Mouse (Mus musculus) lung, embryonic 16.5 days (tissue): ENCODE data around the gene Tnrc6a. TPM values are rescaled to one million over a fixed set of nuclear protein-coding genes. Genes with fewer than 3 reads are reported as not detected.

Experiments
- ATAC-seq: fragments of 200-750 bp; cut with Nextera tagmentation; 2 replicates; pipeline ENCODE4 v1.8.0; 2017; ENCODE audit warnings: low read depth, mild to moderate bottlenecking, moderate library complexity
- H3K27ac ChIP-seq: fragments of 300-500 bp; sonication (generic); 2 replicates; pipeline ENCODE4 v1.5.1; 2014; ENCODE audit warnings: mild to moderate bottlenecking, control low read depth, low read length
- H3K27me3 ChIP-seq: fragments of 300-500 bp; sonication (generic); 2 replicates; pipeline ENCODE4 v1.6.1; 2014; ENCODE audit warnings: low read depth, low read length, mixed read lengths; ENCODE audit not compliant: control insufficient read depth, insufficient read depth
- H3K36me3 ChIP-seq: fragments of 300-500 bp; sonication (generic); 2 replicates; pipeline ENCODE4 v1.6.1; 2014; ENCODE audit warnings: low read length; ENCODE audit not compliant: control insufficient read depth, insufficient read depth
- H3K4me1 ChIP-seq: fragments of 300-500 bp; sonication (generic); replicated peaks from 2 replicates; pipeline ENCODE4 v1.6.1; 2014; ENCODE audit warnings: low read length, mixed read lengths; ENCODE audit not compliant: control insufficient read depth, insufficient read depth
- H3K4me2 ChIP-seq: fragments of 300-500 bp; sonication (generic); 2 replicates; pipeline ENCODE4 v1.6.1; 2014; ENCODE audit warnings: low read depth, low read length, control low read depth
- H3K4me3 ChIP-seq: fragments of 300-500 bp; sonication (generic); 2 replicates; pipeline ENCODE4 v1.5.1; 2014; ENCODE audit warnings: mild to moderate bottlenecking, low read length, control low read depth
- H3K9ac ChIP-seq: fragments of 300-500 bp; sonication (generic); 2 replicates; pipeline ENCODE4 v1.6.1; 2014; ENCODE audit warnings: low read length, control low read depth
- H3K9me3 ChIP-seq: fragments of 300-500 bp; sonication (generic); 2 replicates; pipeline ENCODE4 v1.6.1; 2016; ENCODE audit warnings: low read length; ENCODE audit not compliant: control insufficient read depth
- WGBS: fragments of 180-500 bp; shearing (Covaris S2); extraction: QIAGEN DNeasy Blood & Tissue Kit; methylation state at CpG from one replicate; pipeline ENCODE4 v1.1.7; 2014; 5-methylcytosine and 5-hydroxymethylcytosine counted together
- polyA plus RNA-seq: library from polyadenylated mRNA; unstranded; fragments of >200 nt; fragmentation: Nextera tagmentation; extraction: Ambion mirVana; gene quantifications from 2 replicates; pipeline ENCODE4 v1.2.1, GENCODE M21; 2015

Tnrc6a gene
- polyA plus RNA-seq, 1 experiment from 2014 or later: 41.9 TPM

DNA sequence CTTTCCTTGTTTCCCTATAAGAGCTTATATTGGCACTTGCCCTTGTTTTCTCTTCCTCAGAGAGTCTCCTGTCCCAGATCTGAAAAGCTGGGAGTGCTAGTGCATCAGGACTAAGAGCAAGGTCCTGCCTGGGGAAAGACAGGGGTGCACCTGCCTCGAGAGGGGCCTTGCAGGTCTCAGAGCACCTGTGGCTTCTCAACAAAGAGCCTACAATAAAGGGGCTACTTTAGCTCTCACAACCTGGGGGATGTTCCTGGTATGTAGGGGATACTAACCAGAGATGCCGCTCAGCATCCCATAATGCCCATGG is 96.9 kb downstream of the Tnrc6a start:
- no peaks in the 10 kb centered on the region for H3K9me3 ChIP-seq

DNA sequence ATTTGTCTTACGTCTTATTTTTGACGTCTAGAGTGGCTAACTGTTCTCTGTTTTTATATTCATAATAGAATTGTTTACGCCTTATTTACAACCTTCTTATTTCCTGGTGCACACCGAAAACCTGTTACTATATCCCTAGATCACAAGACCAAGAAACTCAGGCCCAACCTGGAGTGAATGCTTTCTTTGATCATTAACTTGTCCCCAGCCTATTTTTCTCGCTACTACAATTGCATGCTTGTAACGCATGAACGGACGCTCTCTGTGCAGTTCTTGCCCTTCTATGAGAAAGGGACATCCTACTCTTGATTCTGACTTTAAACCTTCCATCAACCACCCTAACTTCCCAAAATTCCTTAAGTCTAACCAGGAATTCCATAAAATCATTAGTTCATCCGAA is 100.4 kb downstream of the Tnrc6a start:
- no peak overlapping the region for H3K4me2 ChIP-seq
- no peaks in the 10 kb centered on the region for H3K9me3 ChIP-seq
- ATAC-seq: no peak
- H3K27ac ChIP-seq: no peak overlapping the region
- no peaks in the 10 kb centered on the region for H3K36me3 ChIP-seq
- H3K4me1 ChIP-seq: no peaks in the 10 kb centered on the region
- no peaks in the 10 kb centered on the region for H3K27me3 ChIP-seq
- H3K9ac ChIP-seq: no peak overlapping the region
- no peak overlapping the region for H3K4me3 ChIP-seq
- 70% methylated on average over 9 of the region's 9 CpGs for WGBS

More for the DNA sequence above, 96.9 kb downstream of the Tnrc6a start:
- Histone ChIP-seq H3K4me2 (no peak overlapping the region), H3K27ac (no peak overlapping the region), H3K4me1 (no peaks in the 10 kb centered on the region), H3K9ac (no peak overlapping the region), H3K4me3 (no peak overlapping the region), H3K36me3 (no peaks in the 10 kb centered on the region), H3K27me3 (no peaks in the 10 kb centered on the region)
- WGBS: 67% methylated on average over 2 of the region's 2 CpGs
- no peak for ATAC-seq

DNA sequence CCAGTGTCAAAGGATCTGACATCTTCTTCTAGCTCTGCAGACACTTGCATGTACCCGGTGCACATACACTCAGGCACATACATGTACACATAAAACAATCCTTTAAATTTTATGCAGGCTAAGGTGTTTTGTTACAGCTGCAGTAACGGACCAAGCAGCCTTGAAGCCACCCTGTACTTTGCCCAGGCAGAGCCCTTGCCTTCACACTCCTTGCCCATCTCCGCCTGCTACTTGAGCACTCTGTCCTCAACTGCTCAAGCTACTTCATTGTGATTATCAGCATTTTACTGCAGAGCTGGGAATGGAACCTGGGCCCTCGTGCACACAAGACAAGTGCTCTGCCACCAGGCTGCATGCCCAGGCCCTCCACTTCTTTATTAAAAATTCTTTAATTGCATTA is 101.5 kb downstream of the Tnrc6a start:
- WGBS: 62% methylated on average over 4 of the region's 4 CpGs
- Histone ChIP-seq H3K4me2 (no peak overlapping the region), H3K36me3 (no peaks in the 10 kb centered on the region), H3K27me3 (no peaks in the 10 kb centered on the region), H3K9me3 (no peaks in the 10 kb centered on the region), H3K4me1 (no peaks in the 10 kb centered on the region), H3K4me3 (no peak overlapping the region), H3K9ac (no peak overlapping the region), H3K27ac (no peak overlapping the region)
- no peak for ATAC-seq

DNA sequence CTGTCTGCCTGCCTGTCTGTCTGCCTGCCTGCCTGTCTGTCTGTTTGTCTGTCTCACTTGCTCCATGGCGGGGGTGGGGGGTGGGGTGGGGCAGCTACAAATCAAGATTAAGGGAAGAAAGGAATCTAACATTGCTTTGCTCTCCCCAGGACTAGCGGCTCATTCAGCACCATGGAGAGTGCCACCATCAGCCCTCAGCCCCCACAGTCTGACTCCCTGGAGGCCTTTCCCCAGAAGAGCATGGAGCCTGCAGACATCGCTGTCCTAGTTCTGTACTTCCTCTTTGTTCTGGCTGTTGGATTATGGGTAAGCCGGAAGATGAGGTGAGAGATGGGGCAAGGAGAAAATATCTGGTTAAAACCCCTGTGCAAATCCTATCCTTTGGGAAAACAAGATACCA is 111.8 kb downstream of the Tnrc6a start:
- Histone ChIP-seq H3K4me2 (no peak overlapping the region), H3K4me3 (no peak overlapping the region), H3K27ac (no peak overlapping the region), H3K9me3 (no peaks in the 10 kb centered on the region), H3K27me3 (no peaks in the 10 kb centered on the region), H3K4me1 (no peaks in the 10 kb centered on the region), H3K36me3 (no peaks in the 10 kb centered on the region), H3K9ac (no peak overlapping the region)
- 21% methylated on average over 4 of the region's 4 CpGs for WGBS
- no peak for ATAC-seq

DNA sequence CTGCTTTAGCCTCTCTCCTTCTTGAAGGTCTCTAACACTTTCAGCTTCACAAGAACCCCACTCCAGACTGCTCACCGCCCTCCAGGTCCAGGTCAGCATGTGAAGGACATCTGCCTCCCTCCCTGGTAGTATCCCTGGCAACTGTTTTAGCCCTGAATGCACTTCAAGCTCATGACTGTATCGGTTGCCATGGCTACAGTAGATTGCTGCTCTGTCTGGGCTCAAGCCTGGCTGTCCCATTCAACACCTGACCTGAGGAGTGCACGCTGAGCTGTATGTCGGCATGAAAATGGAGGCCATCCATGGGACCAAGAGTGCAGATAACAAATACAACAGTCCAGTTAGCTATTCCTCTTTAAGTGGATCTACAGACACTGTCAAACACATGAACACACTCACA is 114.9 kb downstream of the Tnrc6a start:
- WGBS: 65% methylated on average over 4 of the region's 4 CpGs
- no peaks in the 10 kb centered on the region for H3K27me3 ChIP-seq
- no peaks in the 10 kb centered on the region for H3K36me3 ChIP-seq
- no peak overlapping the region for H3K4me3 ChIP-seq
- no peak overlapping the region for H3K4me2 ChIP-seq
- no peaks in the 10 kb centered on the region for H3K9me3 ChIP-seq
- no peak overlapping the region for H3K9ac ChIP-seq
- no peak overlapping the region for H3K27ac ChIP-seq
- ATAC-seq: no peak
- no peaks in the 10 kb centered on the region for H3K4me1 ChIP-seq

DNA sequence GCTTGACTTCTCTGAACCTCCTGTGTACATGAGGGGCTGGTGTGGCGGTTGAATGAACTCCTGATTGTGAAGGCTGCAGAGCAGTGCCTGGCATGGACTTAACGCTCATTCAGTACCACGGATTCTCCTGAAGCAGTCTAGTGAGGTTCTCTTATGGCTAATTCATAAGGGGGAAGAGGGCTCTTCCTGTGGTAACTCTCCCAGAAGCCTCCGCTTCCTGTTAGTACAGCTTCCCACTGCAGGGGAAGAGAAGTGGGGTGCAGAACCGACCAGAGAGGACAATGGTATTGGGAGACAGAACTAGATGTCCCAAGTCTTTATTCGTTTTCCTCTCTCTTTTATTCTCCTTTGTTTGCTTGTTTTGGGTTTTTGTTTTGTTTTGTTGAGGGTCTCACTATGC is 116.4 kb downstream of the Tnrc6a start:
- Histone ChIP-seq H3K27me3 (no peaks in the 10 kb centered on the region), H3K27ac (no peak overlapping the region), H3K4me2 (no peak overlapping the region), H3K4me1 (no peaks in the 10 kb centered on the region), H3K4me3 (no peak overlapping the region), H3K9ac (no peak overlapping the region), H3K36me3 (no peaks in the 10 kb centered on the region), H3K9me3 (no peaks in the 10 kb centered on the region)
- no peak for ATAC-seq
- WGBS: 57% methylated on average over 6 of the region's 6 CpGs

DNA sequence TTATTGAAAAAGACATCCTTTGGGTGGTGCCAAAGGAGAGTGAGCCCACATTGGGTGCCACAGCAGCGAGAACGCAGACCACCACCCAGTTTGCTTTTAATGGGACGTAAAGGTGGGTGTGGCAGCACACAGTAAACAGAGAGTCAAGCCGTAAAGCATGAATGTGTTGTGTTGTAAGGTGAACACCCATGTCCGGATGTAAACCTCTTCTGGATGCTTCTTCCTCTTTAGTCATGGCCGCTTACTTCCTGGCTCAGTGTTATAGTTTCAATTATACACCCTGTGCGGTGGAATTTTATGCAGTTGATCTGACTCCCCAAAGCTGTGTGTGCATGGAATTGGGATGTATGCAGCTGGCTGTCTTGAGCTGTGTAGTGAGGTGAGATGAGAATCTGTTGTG is 118.6 kb downstream of the Tnrc6a start:
- WGBS: 83% methylated on average over 7 of the region's 7 CpGs
- no peak for ATAC-seq
- Histone ChIP-seq H3K4me2 (no peak overlapping the region), H3K9ac (no peak overlapping the region), H3K4me3 (no peak overlapping the region), H3K36me3 (no peaks in the 10 kb centered on the region), H3K9me3 (no peaks in the 10 kb centered on the region), H3K27ac (no peak overlapping the region), H3K27me3 (no peaks in the 10 kb centered on the region), H3K4me1 (no peaks in the 10 kb centered on the region)

DNA sequence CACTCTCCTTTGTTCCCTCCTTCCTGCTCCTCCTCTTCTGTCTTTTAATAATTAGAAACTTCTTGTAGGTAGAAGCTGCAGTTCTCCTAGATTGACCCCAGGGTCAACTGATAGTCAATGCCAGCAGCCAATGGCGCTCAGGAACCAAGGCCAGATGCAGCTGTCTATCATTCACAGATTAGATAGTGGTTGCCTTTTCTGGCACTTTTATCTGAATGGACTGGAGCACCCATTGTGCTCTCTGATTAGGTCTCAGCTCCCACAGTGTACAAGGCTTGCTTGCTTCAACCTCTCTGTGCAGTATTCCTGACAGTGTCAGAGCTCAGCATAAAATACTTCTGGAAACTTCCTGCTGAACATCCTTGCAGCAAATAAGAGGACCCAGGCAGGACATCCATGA is 121.1 kb downstream of the Tnrc6a start:
- 79% methylated on average over 1 of the region's 1 CpGs for WGBS
- ATAC-seq: no peak
- H3K27ac ChIP-seq: no peak overlapping the region
- no peaks in the 10 kb centered on the region for H3K36me3 ChIP-seq
- H3K27me3 ChIP-seq: no peaks in the 10 kb centered on the region
- H3K4me1 ChIP-seq: no peaks in the 10 kb centered on the region
- H3K4me3 ChIP-seq: no peak overlapping the region
- H3K9me3 ChIP-seq: no peaks in the 10 kb centered on the region
- H3K4me2 ChIP-seq: no peak overlapping the region
- H3K9ac ChIP-seq: no peak overlapping the region

Other genes starting within 250 kb of the Tnrc6a start
- gene Rbbp6, start 158.2 kb upstream of the Tnrc6a start, polyA plus RNA-seq: 23.4 and 23.8 TPM in 2 replicates
- gene Slc5a11, start 90.9 kb downstream of the Tnrc6a start, polyA plus RNA-seq: 0.28 TPM in 1 of 2 replicates, not detected in the other
- 40.9 and 45.1 TPM in 2 replicates for gene Lcmt1, start 245.9 kb downstream of the Tnrc6a start, polyA plus RNA-seq
- 19.8 and 23.4 TPM in 2 replicates for gene Arhgap17, start 246.0 kb downstream of the Tnrc6a start, polyA plus RNA-seq